Mouse (Mus musculus) MEL (cell line): ENCODE results near the gene Lrrc4.

Experiments
- CTCF ChIP-seq, 3 experiments: IDR thresholded peaks in 2 of 3; conservative IDR thresholded peaks in 1 of 3; 2 replicates each; pipeline ENCODE4 v1.5.1; 2011 to 2012; ENCODE audit warnings: low read length in 3 of 3, low read depth in 2 of 3, mild to moderate bottlenecking in 2 of 3, improper control_type of control experiment in 1 of 3, inconsistent platforms in 1 of 3, mixed read lengths in 1 of 3, moderate library complexity in 1 of 3; ENCODE audit not compliant: control insufficient read depth in 1 of 3, insufficient read depth in 1 of 3, poor library complexity in 1 of 3, severe bottlenecking in 1 of 3
- MAZ ChIP-seq: IDR thresholded peaks from 2 replicates; pipeline ENCODE4 v1.6.1; 2012; ENCODE audit warnings: low read depth, mild to moderate bottlenecking, inconsistent platforms, low read length, improper control_type of control experiment
- POLR2A ChIP-seq, 2 experiments: IDR thresholded peaks; 2 replicates each; pipeline ENCODE4 v1.6.1; 2011 to 2012; ENCODE audit warnings: low read length in 2 of 2, mild to moderate bottlenecking in 2 of 2, control low read depth in 1 of 2, improper control_type of control experiment in 1 of 2, low read depth in 1 of 2, moderate library complexity in 1 of 2; ENCODE audit not compliant: control insufficient read depth in 1 of 2, insufficient read depth in 1 of 2, poor library complexity in 1 of 2
- POLR2AphosphoS2 ChIP-seq: IDR thresholded peaks from 2 replicates; pipeline ENCODE4 v1.6.1; 2011; ENCODE audit warnings: low read length, improper control_type of control experiment
- RAD21 ChIP-seq: IDR thresholded peaks from 2 replicates; pipeline ENCODE4 v1.6.1; 2011; ENCODE audit warnings: mild to moderate bottlenecking, low read depth, low read length, improper control_type of control experiment
- ZC3H11A ChIP-seq: IDR thresholded peaks from 2 replicates; pipeline ENCODE4 v1.6.1; 2012; ENCODE audit warnings: low read depth, mild to moderate bottlenecking, inconsistent platforms, low read length, improper control_type of control experiment

GRCm38 (mm10) chr6:28753217-28753616, 78.3 kb downstream of the Lrrc4 start:
- TF ChIP-seq CTCF (IDR thresholded peaks at IDR 0.05 in 2 of 3, conservative IDR thresholded peaks at IDR 0.05 in 1 of 3; ENCODE audit: control insufficient read depth in 1 of 3, insufficient read depth in 1 of 3, low read depth in 2 of 3, low read length in 3 of 3, poor library complexity in 1 of 3, severe bottlenecking in 1 of 3): no peak
- TF ChIP-seq MAZ: no peak
- TF ChIP-seq POLR2A (IDR thresholded peaks at IDR 0.05; ENCODE audit: control insufficient read depth in 1 of 2, insufficient read depth in 1 of 2, low read depth in 1 of 2, low read length in 2 of 2, poor library complexity in 1 of 2): no peak
- no peak for TF ChIP-seq ZC3H11A
- TF ChIP-seq POLR2AphosphoS2: no peak
- TF ChIP-seq RAD21: no peak
